Mouse (Mus musculus) ovary, postnatal 14 days (tissue): ENCODE results near the gene Nfrkb.

Experiments
- DNase-seq: peaks from one replicate; pipeline ENCODE4 v3.0.0; 2022; ENCODE audit warnings: low spot score

Nfrkb gene

GRCm38 (mm10) chr9:31428971-31429370 lies 43.0 kb downstream of the Nfrkb start:
- no peak for DNase-seq

DNA sequence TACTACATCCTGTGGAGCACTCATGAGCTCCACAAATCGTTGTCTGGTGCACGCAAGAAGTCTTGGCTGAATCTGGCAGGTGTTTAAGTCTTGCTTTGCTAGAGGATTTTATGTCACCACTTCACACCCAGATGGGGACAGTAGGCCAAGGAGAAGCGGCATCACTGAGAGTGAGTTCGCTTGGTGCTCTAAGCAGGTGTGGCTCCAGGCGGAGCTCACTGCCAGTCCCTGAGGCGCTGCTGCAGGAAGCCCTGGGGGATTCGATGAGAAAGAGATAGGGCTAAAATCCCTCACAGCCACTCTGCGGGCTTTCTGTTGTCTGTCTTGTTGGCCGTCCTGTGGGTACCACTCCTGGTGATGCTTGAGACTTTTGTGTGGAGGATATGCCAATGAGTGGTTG lies 44.0 kb downstream of the Nfrkb start:
- DNase-seq: no peak

- no peak for DNase-seq
Measured at GRCm38 (mm10) chr9:31431751-31432150, 45.8 kb downstream of the Nfrkb start.

DNA sequence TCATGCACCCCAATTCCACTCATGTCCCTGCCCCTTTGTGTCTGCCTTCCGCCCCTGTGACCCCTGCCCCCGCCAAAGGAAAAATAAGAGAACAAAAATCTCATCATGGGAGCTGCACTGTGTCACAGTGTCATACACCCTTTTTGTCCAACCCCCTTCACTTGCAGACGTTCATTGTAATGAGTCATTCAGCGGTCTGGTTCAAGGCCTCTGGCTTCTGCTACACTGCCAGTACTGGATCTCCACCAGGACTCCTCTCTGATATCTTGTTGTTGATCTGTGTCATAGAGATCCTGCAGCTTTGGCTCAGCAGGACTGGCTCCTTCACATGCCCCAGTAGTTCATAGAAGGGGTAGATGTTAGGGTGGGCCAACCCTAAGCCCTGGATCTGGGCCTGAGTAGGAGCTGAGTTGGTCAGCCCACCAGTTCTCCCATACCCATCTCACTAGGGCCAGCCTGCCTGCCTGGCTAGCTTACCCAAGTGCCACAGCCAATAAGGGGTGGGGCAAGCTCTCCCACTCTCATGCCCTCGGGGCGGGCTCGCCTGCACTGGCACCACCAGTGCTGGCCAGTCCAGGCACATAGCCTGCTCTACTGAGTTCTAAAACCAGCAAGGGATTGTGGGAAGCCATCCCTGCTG lies 46.5 kb downstream of the Nfrkb start:
- DNase-seq: no peak

DNA sequence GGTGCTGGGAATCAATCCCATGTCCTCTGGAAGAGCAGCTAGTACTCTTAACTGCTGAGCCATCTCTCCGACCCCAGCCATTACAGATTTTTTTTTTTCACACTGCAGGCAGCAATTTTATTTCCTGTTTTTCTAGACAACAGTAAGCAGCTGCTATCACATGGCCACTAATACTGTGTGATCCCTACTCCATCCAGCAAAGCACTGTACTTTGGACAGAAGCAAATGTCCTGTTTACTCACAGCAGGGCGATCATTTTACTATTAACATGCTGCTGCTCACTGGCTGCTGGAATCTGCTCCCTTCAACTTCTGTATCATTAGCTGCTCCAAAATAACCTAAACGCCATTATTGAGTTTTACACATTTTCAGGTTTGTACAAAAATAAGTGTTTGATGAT lies 47.4 kb downstream of the Nfrkb start:
- no peak for DNase-seq

DNA sequence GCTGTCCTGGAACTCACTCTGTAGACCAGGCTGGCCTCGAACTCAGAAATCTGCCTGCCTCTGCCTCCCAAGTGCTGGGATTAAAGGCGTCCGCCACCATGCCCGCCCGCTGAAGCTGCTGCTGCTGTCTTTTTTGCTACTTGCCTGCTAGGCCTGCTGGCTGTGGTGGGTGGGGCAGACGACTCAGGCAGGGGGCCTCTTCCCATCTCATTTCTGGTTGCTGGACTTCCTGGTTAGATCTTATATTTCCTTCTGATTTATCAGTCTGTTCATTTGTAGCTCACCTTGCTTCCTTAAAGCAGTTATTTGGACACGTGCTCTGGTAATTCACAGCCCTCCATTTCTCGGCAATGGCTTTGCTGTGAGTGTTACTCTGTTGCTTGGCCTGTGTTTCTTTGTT lies 49.4 kb downstream of the Nfrkb start:
- no peak for DNase-seq

GRCm38 (mm10) chr9:31437861-31438260 lies 51.9 kb downstream of the Nfrkb start:
- no peak for DNase-seq

DNA sequence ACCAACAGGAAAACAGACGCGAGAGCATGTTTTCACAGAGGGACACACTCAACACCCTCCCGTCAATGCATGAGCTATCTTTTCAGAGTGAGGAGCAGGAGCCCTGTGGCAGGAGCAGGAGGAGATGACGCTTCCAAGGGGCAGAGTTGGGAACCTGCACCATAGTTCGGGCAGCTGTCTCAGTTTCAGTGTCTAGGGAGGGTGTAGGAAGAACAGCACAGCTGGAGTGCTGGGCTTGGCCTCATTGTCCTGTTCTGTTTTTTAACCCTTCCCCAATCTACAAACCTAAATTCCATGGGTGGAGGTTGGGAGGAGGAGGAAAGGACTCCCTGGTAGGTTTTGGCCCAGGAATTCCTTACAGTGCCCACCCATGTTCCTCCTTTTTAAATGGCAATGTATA lies 52.8 kb downstream of the Nfrkb start:
- DNase-seq: no peak

- no peak for DNase-seq
Measured at GRCm38 (mm10) chr9:31439341-31439740, 53.3 kb downstream of the Nfrkb start.

DNA sequence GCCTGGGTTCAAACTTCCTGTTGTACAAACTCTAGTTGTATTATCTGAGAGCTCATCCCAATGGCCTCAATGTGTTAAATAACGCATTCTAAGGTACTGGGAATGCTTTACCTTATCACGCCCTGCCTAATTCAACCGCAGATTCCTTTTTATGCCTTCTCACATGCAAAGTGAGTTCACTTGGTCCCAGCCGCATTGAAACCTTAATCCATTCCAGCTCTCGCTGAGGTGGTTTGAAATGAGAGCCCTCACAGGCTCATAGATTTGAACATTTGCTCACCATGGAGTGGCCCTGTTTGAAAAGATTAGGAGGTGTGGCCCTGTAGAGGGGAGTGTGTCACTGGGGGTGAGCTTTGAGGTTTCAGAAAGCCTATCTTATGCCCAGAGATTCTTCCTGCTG lies 54.4 kb downstream of the Nfrkb start:
- DNase-seq: no peak

- DNase-seq: no peak
Measured at GRCm38 (mm10) chr9:31441487-31441886, 55.5 kb downstream of the Nfrkb start.

DNA sequence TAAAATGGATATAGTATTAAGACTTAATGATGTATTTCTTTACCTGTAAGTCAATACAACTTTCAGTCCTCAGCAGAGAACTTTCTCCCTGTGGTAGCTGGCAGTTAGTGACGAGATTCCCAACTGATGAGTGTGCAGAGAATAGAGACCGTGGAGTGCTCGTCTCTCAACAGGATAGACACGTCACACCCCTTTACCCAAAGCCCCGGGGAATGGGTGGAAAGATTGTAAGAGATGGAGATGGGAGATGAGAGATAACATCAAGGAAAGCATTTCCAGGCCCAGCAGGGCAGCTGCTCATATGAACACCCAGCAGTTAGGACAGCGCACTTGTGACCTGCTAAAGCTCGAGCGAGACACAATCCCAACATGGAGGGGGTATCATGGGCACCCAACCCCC lies 58.2 kb downstream of the Nfrkb start:
- no peak for DNase-seq

GRCm38 (mm10) chr9:31449145-31449772 lies 63.3 kb downstream of the Nfrkb start:
- DNase-seq: no peak

GRCm38 (mm10) chr9:31452166-31452565 lies 66.2 kb downstream of the Nfrkb start:
- DNase-seq: no peak

GRCm38 (mm10) chr9:31454356-31454755 lies 68.4 kb downstream of the Nfrkb start:
- no peak for DNase-seq

DNA sequence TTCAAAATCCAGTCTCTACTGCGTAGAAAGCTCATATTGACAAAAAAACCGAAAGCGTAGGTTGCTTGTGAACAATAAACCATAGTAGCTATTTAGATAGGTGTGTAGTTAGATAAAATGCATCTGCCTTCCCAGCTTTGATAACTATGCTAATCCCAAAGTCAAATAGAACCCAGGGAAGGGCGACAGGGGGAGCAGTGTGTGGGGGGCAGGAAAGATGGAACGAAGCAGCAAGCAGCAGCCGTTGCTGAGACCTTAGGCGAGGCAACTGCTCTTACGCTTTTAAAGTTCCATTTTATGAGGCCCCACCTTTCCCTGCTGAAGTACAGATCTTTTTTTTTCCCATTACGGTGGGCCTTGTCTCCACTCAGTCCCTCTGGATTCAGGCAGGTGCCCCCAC lies 77.2 kb downstream of the Nfrkb start:
- DNase-seq: no peak

- no peak for DNase-seq
Measured at GRCm38 (mm10) chr9:31463692-31464474, 77.9 kb downstream of the Nfrkb start, which contains the start of gene Tmem45b. Tmem45b (minus strand) TSS chr9:31464462.
